Mouse (Mus musculus): ENCODE data around the gene Dusp22. TPM values are rescaled to one million over a fixed set of nuclear protein-coding genes. Genes with fewer than 3 reads are reported as not detected.

The Dusp22 gene
- polyA plus RNA-seq, 1 experiment from 2014 or later = 28.4 TPM

DNA sequence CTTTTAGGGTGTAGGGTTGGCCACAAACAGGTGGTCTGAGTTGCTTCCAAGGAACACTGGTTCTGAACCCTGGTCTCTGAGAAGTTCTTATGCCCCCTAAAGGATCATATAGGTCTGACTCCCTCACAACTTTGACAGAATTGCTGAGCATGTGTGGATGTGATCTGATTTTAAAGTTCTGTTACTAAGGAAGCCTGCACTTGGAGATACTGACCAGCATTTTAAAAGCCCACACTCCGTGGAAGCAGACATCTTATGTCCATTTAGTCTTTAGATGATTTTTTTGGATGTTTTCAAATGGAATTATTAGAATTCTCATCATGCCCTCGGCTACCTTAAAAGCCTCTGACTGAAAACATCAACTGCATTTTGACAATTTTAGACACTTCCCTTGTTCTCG is 95.8 kb downstream of the Dusp22 start:
- H3K4me1 ChIP-seq = peaks cover 1% of the 10 kb centered on the region; the same call in 1 of the 2 replicates

DNA sequence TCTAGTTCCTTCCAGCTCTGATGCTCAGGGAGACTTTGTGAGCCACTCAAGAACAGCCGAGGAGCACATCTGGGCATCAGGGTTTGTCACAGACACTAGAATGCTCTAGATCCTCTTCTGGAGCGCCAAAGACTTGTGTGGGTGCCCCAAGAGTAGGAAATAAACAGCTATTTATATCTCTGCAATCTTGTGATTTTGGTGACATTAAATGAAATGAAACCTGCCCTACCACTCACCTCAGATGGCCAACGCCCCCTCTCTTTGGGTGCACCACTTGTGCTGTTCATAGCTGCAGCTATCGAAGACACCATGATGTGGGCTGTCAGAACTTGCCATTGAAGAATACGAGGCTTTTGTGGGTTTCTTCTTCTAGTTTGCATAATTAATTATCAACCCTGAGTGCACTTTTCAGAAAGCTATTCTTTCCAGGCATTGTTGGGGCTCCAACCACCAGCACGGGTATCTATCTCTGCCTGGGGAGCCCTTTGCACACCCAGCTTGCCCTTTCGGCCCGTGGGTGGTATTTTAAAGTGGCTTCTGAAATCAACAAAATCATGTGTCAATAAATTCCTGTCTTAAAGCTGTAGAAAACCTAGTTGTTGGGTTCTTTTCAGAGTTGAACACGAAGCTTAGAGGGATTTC is 96.3 kb downstream of the Dusp22 start:
- Histone ChIP-seq H3K36me3 (no peaks in the 10 kb centered on the region), H3K4me3 (replicated peaks) (no peak overlapping the region), H3K4me1 (no peaks in the 10 kb centered on the region), H3K27ac (no peak overlapping the region), H3K4me2 (no peak overlapping the region), H3K9ac (no peak overlapping the region), H3K9me3 (no peaks in the 10 kb centered on the region), H3K27me3 (replicated peaks) (peaks cover 12% of the 10 kb centered on the region)
- 74% methylated on average over 9 of the region's 9 CpGs for WGBS
- ATAC-seq (ENCODE audit: insufficient read depth, low FRiP score, low read depth) = no peak

More for the DNA sequence above, 95.8 kb downstream of the Dusp22 start:
- no peak overlapping the region for H3K27ac ChIP-seq
- no peak overlapping the region for H3K9ac ChIP-seq
- peaks cover 15% of the 10 kb centered on the region for H3K27me3 ChIP-seq (replicated peaks)
- H3K36me3 ChIP-seq = no peaks in the 10 kb centered on the region
- WGBS = 73% methylated on average over 3 of the region's 3 CpGs
- H3K4me3 ChIP-seq (replicated peaks) = no peak overlapping the region
- ATAC-seq (ENCODE audit: insufficient read depth, low FRiP score, low read depth) = no peak
- H3K9me3 ChIP-seq = no peaks in the 10 kb centered on the region
- H3K4me2 ChIP-seq = no peak overlapping the region

DNA sequence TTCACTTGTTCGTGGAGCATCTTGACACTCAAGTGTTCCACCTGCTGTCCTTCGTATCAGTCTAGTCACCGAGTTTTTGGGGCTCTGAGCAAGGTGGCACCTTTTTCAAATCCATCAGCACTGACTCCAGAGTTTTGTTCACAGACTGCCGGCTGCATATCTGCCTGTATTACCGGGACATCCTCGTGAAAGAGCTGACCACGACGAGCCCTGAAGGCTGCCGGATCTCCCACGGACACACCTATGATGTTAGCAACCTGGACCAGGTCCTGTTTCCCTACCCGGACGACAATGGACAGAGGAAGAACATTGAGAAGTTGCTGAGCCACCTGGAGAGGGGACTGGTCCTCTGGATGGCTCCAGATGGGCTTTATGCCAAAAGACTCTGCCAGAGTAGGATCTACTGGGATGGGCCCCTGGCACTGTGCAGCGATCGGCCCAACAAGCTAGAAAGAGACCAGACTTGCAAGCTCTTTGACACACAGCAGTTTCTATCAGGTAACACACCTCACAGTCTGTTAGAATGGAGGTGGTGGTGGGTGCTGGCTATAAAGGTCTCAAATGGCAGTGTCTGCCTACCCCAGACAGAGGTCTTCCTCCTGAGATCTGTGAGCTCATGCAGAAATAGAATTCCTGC is 97.6 kb downstream of the Dusp22 start:
- no peak overlapping the region for H3K4me2 ChIP-seq
- no peak overlapping the region for H3K27ac ChIP-seq

DNA sequence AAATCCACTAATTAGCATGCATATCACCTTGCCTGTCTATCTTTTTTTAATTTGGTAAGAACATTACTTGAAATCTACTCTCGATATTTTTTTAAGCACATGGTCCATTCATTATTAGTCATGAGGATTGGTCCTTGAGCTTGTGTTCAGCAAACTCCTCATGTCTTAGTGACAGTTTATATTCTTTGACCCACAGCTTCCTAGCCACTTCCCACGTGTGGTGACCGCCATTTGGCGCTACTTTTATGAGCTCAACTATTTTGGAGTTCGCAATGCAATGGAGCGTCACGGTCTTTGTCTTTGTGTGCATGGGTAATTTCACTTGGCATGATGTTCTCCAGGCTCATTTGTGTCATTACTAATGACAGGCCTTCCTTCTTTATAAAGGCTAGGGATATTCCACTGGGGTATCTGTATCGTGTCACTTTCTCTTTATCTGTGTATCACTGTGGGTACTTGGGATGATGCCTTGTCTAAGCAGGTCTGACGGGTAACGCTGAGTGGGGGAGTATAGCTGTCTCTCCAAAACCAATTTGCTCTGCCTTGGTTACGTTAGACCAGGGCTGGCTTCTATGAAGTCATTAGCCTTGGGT is 99.1 kb downstream of the Dusp22 start:
- WGBS = 78% methylated on average over 11 of the region's 11 CpGs
- Histone ChIP-seq H3K27ac (no peak overlapping the region), H3K4me2 (no peak overlapping the region), H3K9me3 (no peaks in the 10 kb centered on the region), H3K4me3 (replicated peaks) (no peak overlapping the region), H3K36me3 (no peaks in the 10 kb centered on the region), H3K4me1 (no peaks in the 10 kb centered on the region), H3K9ac (no peak overlapping the region), H3K27me3 (replicated peaks) (no peaks in the 10 kb centered on the region)
- no peak for ATAC-seq (ENCODE audit: insufficient read depth, low FRiP score, low read depth)

More for the DNA sequence above, 97.6 kb downstream of the Dusp22 start:
- H3K4me3 ChIP-seq (replicated peaks) = no peak overlapping the region
- ATAC-seq (ENCODE audit: insufficient read depth, low FRiP score, low read depth) = no peak
- H3K4me1 ChIP-seq = no peaks in the 10 kb centered on the region
- H3K9me3 ChIP-seq = no peaks in the 10 kb centered on the region
- no peaks in the 10 kb centered on the region; the same call in 1 of the 2 replicates for H3K27me3 ChIP-seq (replicated peaks)
- H3K36me3 ChIP-seq = no peaks in the 10 kb centered on the region
- WGBS = 84% methylated on average over 14 of the region's 14 CpGs
- H3K9ac ChIP-seq = no peak overlapping the region

DNA sequence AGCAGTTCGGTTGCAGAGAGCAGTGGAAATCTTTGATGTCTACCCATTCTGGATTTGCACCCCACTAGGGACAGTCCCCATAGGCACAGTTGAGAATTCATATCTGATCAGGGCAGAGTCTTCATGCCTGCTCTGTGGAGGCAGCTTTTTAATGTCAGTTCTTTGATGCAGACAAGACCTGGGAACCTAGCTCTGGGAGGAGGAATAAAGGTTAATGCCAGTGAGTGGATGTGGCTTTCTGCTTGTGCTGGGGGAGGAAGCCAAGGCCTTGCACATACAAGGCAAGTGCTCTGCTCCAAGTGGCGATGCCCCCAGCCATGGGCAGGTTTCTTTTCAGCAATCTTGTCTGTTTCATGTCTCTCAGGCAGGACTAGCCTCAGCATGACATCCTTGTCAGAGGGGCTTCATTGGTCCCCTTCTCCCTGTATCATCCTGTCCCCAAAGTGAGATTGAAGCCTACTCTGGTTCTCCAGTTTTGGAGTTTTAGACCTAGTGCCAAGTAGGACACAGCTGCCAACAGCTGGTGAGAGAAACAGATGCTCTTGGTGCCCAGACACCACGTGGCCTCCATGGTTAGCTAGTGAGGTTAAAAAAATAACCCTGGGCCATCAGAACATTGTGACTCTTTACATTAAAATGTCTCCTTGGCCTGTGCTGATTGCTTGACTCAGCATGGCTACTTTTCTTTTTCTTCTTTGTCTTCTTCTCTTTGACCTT is 100.7 kb downstream of the Dusp22 start:
- no peak overlapping the region for H3K27ac ChIP-seq
- no peak for ATAC-seq (ENCODE audit: insufficient read depth, low FRiP score, low read depth)
- H3K9ac ChIP-seq = no peak overlapping the region
- no peaks in the 10 kb centered on the region for H3K36me3 ChIP-seq
- H3K4me1 ChIP-seq = no peaks in the 10 kb centered on the region
- no peaks in the 10 kb centered on the region for H3K27me3 ChIP-seq (replicated peaks)
- no peak overlapping the region for H3K4me3 ChIP-seq (replicated peaks)
- no peak overlapping the region for H3K4me2 ChIP-seq
- 66% methylated on average over 3 of the region's 3 CpGs for WGBS
- H3K9me3 ChIP-seq = no peaks in the 10 kb centered on the region

Other genes with a start within 250 kb of the Dusp22 start
- gene Uqcrfs1, start 114.6 kb upstream of the Dusp22 start, polyA plus RNA-seq (2015; fragmentation: Nextera tagmentation; extraction: Ambion mirVana) = 258 and 261 TPM in 2 replicates
- gene Irf4, start 89.2 kb downstream of the Dusp22 start, polyA plus RNA-seq (2015; fragmentation: Nextera tagmentation; extraction: Ambion mirVana) = 0.06 and 0.09 TPM in 2 replicates